Mouse (Mus musculus) layer of hippocampus, adult 9-11 months (tissue): ENCODE results near the gene Wdr89.
A peak's percentile ranks its signal among the peaks of the same experiment; 100 is the strongest.

Source experiments
- DNase-seq: peaks from one replicate; pipeline ENCODE4 v3.0.0; 2022

Gene Wdr89

DNA sequence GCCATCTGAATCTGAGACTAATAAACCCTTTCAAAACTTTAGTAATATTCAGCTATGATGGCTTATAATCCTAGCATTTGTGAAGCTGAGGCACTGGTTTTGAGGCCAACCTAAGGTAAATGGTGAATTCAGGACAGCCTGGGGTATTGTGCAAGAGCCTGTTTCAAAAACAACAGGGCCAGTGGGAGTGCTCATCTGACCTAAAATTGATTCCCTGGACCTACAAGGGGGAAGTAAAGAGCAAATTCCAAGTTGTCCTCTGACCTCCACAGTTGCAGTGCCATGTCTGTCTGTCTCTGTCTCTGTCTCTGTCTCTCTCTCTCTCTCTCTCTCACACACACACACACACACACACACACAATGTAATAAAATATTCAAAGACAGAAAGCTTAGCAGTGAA lies 2.4 kb downstream of the Wdr89 start:
- no peak for DNase-seq

DNA sequence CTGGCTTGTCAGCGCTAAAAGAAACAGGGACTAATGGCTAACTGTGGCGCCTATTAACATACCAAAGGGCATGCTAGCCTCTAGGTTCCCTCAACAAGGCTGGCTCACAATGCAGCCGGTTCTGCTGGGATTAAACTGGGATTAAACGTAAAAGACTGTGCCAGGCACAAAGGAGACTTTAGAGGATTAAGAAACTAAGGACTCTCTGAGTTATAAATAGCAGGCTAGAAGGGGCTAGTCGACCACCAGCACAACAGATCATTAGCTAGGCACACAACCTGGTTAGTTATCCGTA lies 4.9 kb downstream of the Wdr89 start:
- DNase-seq = no peak

DNA sequence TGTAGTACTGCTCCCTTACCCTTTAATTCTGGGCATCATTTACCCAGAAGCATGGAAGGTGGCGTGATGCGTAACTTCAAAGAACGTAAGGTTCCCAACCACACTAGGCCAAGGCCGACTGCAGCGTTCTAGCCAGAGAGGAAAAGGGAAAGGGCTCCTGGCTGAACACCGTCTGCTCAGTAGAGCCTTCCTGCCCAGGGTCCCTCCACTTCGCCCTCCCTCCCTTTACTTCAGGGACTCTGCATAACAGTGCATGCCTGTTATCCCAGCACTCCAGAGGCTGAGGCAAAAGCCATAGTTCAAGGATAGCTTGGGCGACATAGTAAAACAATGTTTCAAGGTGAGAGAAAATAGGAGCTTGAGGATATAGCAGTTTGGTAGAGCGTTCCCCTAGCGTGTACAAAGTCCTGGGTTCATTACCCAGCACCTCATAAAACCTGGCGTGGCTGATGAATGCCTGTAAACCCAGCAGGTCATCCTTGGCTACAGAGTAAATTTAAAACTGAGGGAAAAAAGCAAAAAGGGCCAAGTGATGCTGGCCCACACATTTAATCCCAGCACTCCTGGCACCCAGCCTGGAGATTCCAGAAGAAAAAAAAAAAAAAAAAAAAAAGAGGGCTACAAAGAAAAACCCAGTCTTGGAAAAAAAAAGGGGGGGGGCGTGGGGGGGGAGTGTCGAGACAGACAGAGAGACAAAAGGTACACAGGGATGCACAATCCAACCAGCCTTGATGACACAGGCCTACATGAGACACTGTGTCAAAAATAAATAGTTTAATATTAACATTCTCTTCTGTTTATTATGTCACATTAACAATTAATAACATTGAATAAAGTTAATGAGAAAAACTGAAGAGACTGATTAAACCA lies 5.5 kb downstream of the Wdr89 start:
- DNase-seq = no peak

DNA sequence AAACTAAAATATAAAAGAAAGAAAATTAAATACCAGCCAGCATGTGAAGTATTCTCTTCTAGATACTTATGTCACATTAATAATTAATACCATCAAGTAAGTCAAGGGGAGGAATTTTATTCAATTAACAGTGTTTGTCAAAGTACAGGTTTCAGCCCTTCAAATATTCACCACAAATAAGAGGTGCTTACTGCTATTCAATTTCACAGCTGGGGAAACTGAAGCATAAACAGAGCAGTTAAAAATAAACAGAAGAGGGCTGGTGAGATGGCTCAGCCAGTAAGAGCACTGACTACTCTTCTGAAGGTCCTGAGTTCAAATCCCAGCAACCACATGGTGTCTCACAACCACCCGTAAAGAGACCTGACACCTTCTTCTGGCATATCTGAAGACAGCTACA lies 7.0 kb downstream of the Wdr89 start:
- no peak for DNase-seq

DNA sequence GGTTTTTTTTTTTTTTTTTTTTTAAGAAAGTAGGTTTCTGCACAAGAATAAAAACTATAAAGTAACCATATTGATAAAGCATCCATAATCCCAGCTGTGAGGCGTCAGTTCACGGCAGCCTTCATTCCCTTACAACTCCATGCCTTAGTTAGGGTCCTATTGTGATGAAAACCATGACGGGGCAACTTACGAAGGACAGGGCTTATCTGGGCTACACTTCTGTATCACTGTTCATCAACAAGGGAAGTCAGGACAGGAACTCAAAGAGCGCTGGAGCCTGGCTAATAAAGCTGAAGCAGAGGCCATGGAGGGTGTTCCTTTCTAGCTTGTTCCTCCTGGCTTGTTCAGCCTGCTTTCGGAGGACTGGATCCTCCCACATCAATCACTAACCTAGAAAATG lies 10.9 kb downstream of the Wdr89 start:
- DNase-seq = no peak

DNA sequence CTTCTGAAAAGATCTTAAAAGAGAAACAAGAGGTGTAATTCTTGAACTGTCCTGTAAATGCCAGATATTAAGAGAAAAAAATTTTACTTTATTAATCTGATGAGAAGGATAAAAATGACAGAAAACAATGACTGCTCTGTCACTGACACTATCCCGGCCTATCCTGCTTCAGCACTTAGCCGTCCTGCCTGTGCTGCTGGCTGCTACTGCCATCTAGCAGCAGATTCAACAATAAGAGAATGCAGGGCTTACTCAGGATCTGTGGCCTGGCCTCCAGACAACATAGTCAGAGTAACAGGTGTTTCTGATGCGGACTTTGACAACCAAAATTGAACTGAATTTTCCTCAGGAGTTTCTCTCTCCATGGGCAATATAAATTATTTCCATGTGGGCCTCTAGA lies 12.8 kb downstream of the Wdr89 start:
- peak; percentile 34 for DNase-seq

DNA sequence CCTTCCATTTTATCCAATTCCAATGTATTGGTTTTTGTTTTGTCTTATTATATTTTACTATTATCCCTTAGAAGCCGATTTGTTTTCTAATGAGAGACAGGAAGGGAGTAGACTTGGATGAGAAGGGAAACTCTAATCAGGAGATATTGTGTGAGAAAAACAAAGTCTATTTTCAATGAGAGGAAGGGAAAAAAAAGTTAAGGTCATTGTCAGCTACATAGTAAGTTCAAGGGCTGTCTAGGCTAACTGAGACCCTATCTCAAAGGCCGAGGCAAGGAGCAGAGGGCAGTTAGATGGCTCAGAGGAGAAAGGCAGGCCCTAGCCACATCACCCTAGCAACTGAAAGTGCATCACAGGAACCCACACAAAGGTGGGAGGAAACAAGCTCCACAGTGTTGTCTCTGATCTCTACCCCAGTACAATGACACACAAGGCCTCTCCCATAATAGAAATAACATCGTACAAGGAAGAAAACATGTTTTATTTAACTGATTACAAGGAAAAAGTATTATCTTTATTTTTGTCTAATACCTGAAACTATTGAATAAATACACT lies 15.0 kb downstream of the Wdr89 start:
- DNase-seq = no peak

DNA sequence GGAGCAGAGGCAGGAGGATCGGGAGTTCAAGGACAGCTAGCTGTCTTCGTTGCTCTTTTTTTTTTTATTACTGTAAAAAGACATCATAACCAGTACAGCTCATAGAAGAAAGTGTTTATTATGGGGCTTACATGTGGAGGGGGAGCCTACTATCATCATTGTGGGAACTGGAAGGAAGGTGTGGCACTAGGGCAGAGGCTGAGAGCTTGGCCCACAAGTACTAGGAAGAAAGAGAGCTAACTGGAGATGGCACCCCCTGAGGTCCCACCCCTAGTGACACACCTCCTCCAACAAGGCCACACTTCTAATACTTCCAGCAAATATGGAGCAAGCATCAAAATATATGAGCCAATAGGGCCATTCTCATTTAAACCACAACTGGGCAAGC lies 19.6 kb downstream of the Wdr89 start:
- DNase-seq = no peak

DNA sequence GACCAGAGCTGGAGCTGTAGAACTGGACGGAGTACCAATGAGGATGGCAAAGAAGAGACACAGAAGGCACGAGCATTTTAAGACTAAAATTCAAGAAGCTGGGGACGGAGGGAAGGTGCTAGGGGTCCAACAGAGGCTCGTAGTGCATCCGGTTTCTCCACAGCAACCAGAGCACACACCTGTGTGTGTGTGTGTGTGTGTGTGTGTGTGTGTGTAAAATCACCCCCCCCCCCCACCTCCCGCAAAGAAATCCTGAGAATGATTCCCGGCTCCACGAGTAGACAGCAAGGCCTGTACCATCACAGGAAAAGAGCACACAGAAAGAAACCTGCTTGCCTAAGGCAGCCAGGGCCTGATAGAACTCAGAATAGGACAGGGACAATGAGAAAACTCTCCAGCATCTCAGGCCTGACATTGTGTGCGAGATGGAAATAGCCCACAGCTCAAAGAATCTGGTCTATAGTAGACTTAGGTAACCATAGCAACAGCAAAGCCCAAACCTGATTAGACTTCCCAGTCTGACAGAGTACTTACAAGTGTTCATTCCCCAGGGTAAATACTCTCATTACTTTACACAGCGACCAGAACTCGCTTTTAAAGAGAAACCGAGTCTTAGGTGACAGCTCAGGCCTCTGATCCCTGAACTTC lies 20.2 kb downstream of the Wdr89 start:
- DNase-seq = peak; percentile 51

DNA sequence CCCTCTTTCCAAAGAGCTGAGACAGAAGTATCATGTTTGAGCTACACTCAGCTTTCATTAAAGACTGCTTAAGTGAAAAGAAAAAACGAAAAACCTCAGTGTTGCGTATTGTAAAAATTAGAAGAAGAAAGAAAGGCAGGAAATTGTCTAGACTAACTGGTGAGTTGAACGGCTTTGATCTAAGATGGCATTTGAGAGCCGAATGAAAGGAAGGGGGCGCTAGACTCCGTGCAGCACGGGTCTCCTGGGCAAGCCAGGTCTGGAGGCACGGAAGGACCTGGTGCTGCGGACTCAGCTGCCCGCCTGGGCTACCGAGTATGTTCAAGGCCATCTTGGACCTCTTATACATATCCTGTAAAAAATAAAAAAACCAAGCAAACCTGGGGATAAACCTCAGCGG lies 21.1 kb downstream of the Wdr89 start:
- no peak for DNase-seq

DNA sequence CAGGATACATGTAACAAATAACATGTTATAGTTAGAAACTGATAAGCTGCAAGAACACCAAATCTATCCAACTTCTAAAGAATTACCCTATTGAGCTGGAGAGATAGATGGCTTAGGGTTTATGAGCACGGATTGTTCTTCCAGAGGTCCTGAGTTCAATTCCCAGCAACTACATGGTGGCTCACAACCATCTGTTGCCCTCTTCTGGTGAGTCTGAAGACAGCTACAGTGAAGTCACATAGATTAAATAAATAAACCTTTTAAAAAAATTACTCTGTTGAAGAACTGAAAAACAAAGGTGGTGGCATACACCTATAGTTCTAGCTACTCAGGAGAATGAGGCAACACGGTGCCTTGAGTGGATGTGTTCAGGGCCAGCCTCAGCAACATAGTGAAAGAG lies 21.7 kb downstream of the Wdr89 start:
- no peak for DNase-seq

DNA sequence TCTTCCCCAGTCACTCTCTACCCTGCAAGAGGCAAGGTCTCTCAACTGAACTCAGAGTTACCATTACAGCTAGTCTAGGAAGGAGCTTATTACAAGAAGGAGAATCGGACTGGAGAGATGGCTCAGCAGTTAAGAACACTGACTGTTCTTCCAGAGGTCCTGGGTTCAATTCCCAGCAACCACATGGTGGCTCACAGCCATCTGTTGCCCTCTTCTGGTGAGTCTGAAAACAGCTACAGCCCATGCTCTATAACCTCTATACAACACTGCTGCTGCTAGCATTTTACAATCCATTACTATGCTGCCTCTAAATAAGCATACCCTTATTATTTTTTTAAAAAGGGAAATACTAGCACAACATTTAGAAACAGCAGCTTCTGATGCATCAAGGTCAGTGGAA lies 23.6 kb downstream of the Wdr89 start:
- no peak for DNase-seq

DNA sequence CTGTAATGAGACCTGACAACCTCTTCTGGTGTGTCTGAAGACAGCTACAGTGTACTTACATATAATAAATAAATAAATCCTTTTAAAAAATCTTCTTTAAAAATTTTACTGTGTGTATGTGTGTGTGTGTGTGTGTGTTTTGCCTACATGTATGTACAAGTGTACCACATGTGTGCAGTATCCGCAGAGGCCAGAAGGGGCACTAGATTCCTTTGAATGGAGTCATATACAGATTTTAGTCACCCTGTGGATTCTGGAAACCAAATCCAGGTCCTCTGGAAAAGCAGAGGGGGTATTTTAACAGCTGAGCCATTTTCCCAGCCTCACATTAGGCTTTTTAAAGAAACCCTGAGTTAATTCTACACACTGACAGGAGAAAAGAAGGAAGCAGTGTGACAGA lies 27.6 kb downstream of the Wdr89 start:
- no peak for DNase-seq

DNA sequence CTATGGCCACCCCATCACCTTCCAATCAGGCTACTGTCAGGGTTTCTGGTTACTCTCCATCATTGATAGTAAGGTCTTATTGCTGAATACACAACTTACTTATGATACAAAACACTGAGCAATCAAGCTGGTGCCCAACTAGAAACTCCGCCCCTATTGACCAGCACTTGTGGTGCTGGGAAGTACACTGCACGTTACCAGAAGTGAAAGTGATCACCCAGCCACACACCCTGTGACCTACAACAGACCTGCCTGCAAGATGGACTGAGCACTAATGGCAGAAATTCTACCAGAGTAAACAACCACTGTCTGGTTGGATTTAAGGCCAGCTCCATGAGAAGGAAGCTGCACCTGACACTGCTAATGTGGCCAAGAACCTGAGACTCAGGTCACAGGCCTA lies 31.0 kb downstream of the Wdr89 start:
- DNase-seq = no peak

DNA sequence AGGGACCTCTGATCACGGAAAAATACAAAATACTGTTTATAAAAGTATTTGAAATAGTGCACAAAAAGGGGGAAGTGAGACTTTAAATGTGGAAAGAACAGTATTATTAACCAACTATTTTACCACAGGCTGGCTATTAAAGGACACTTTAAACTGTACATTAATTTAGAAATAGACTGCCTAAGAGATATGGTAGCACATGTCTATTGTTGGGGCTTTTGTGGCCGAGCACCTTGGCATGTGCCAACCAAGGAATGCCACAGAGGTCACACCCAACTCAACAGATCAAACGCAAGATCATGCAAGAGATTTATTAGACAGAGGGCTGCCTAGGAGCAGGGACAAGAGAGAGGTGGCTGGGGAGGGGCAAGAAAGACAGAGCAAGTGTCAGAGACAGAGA lies 32.2 kb downstream of the Wdr89 start:
- no peak for DNase-seq

DNA sequence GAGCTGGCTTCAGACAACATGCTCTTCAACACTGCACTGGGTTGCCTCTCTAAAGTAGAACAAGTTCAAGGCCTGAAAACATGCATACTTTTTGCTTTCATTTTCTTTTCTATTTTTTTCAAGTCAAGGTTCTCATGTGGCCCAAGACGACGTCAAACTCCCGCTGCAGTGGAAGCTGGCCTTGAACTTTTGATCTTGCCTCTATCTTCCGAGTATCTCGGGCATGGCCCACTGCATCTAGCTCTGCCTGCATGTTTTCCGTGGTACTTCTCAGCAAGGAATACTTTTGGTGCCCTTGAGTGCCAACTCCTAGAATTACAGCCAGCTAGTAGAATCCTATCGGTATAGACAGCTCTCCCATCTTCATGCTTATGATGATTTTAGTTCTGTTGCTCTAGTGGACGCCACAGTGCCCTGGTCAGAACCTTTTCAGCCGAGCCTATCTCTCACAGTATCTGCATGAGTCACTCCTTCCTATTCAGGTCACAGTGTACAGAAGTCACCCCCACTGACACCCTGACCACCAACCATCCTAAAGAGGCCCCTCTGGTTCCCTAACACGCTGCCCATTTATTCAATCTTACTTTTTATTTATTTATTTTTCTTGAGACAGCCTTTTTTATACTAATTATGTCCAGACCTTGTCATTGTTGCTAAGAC lies 33.4 kb downstream of the Wdr89 start:
- DNase-seq = no peak

DNA sequence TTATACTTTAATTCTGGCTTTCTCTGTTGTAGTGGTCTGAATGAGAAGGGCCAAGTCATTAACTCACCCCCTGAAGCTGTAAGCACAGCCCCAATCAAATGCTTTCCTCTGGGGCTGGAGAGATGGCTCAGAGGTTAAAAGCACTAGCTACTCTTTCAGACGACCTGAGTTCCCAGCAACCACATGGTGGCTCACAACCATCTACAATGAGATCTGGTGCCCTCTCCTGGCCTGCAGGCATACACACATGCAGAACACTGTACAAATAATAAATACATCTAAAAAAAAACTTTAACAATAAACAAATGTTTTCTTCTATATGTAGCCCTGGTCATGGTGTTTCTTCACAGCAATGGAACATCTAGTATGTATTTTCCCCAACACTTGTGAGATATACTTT lies 39.7 kb downstream of the Wdr89 start:
- DNase-seq = no peak

DNA sequence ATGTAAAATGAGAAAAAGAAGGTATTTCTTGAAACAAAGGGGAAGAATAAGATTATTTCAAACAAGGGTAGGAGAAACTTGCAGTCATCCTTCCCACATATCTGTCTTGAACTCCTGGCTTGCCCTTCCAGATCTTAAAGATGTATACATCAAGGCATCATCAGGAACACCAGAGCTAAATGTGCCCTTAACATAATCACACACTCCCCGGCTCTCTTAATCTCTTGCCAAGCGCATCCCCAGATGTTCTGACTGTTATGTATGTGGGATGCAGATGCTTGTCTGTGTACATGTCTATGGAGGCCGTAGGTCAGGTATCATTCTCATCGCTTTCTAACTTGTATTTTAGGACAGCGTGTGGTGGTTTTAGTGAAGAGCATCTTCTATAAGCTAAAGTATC lies 46.0 kb downstream of the Wdr89 start:
- no peak for DNase-seq

DNA sequence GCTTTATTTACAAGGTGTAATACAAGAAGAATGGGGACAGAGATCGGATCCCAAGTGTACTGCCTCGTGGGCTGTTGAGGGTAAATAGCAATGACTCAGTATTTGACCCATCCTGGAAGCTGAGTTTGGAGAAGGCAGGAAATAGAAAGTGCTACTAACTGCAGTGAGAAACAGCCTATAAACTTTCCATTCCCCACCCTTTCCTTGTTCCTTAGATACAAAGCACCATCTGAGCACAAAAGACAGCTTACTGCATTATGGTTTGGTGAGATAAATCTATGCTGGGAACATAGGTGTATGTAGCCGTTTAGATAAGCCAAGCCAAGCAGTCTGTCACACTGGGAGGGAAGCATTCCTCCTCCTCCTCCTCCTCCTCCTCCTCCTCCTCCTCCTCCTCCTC lies 46.5 kb downstream of the Wdr89 start:
- DNase-seq = no peak

DNA sequence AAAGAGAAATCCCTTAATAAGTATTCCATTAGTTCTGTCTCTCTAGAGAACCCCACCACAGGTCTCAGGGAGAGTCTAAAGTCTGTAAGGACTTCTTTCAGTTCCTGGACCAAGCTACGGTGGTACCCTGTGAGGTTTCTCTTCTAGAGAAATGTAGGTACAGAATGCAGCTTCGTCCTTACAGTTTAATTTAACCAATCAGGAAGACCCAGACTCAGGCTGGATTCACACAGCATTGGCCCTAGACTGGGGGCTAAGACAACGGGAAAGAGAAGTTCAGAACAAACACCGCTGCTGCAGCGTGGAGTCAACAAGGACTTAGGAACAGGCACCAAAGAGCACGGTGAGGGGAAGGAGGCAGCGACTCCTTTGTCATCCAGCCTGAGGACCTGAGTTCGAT lies 52.5 kb downstream of the Wdr89 start:
- DNase-seq = no peak

DNA sequence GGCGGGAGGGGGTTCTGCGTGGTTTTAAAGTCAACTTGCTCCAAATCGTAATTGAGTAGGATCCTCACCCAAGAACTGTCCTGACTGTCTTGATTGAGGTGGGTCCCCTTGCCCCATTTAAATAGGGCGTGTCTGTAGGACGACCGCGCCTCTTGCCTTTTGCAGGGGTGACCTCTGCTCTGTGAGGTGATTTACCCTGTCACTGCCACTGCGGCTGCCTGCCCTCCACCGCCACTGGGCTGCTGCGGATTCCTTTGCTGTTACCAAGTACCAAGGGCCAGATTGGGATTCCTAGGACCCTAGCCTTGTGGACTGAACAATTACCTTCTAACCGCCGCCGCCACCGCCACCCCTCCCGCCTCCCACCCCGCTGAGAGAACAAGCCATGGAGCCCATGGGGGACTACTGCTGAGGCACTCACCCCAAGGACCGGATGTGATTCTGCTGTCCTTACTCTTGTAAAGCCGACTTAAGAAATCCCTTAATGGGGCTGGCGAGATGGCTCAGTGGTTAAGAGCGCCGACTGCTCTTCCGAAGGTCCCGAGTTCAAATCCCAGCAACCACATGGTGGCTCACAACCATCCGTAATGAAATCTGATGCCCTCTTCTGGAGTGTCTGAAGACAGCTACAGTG lies 53.1 kb downstream of the Wdr89 start:
- DNase-seq = no peak

DNA sequence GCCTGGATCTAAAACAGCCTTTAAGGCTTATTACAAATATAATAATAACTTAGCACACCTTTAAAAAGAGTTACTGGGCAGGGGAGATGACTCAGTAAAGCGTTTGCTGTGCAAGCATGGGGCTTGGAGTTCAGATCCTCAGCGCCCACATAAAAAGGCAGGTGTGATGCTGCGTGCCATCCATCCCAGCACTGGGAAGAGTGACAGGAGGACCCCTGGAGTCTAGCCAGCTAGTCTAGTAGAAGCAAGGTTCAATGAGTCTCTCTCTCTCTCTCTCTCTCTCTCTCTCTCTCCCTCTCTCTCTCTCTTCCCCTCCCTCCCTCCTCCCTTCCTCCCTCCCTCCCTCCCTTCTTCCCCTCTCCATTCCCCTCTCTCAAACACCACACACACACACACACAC lies 53.8 kb downstream of the Wdr89 start:
- no peak for DNase-seq

DNA sequence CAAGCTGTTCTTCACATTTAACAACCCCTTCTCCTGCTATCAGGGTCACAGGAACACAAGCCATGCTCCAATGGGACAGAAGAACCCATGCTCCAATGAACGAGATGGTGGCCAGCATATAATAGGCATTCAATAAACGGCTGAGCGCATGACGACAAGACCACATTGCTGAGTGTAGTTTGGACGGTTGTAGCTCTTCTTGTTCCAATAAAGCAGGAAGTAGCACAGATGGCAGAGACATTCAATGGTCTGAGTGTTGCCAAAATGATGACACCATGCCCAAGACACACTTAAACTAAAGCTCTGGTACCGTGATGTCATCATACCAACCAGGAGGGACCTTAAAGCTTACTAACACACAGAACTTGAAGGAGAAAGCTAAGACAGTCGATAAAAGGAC lies 56.6 kb downstream of the Wdr89 start:
- peak; percentile 25 for DNase-seq

DNA sequence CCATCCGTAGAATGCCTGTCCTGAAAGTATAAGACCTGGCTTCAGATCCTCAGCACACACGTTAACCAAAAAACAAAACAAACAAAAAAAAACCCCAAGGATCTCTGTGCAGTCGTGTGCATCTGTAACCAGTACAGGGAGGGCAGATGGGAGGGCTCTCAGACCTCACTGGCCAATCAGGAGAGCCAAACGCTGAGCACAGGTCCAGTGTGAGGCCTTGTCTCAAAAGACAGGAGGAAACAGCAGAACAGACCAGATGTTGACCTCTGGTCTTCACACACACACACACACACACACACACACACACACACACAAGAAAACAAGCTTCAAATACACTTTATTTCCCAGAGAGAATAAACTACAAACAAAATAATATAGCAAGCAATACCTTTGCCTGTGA lies 69.8 kb downstream of the Wdr89 start:
- DNase-seq = peak; percentile 19
